Mouse (Mus musculus) 416B (cell line): ENCODE measurements at regions not wholly inside any gene's neighbourhood (a gene's known extent, or its start where the extent isn't known, plus 50 kb on each side); places are given as distances from the start of the nearest gene placed in this dataset.

Experiments used
- DNase-seq: peaks from one replicate; pipeline ENCODE4 v3.0.0; 2011; ENCODE audit warnings: low read depth

- DNase-seq, result no peak
Observed at GRCm38 (mm10) chr12:107392050-107392795, 96.2 kb upstream of the 3110018I06Rik start.

DNA sequence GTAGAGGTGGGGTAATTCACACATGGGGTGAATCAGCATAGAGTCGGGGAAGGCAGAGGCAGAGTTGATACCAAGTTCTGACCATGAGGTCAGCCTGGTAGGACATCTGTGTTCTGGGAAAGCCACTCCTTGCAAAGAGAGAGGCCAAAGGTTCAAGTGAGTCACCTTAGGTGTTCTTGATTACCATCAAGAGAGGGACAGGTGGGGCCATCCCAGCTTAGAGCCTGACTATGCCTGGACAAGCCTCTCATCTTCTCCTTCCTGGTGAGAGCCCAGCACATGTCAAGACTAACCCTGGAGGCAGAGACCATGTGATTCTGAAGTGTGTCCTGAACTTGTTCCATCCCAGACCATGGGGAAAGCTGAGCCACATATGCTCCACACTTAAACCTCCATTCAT lies 94.0 kb upstream of the 3110018I06Rik start:
- DNase-seq, result no peak

DNA sequence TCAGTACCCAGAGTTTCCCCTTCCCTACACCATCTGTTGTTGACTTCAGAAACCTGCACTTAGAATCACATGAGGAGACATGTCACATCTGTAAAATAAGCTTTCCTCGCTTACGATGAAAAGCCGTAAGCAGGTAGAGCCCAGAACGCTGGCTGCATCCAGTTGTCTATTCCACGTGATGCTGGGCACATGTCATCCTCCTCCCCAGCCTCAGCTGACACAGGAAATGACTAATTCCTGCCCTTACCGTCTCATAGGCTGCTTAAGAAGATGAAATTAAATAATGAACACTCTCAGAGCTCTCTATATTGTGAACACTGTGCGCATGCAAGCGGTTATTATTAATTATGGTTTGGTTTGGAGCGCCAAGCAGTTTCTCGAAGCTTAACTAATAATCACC lies 83.6 kb upstream of the 3110018I06Rik start:
- DNase-seq, result no peak

- DNase-seq, result no peak
Observed at GRCm38 (mm10) chr12:107423923-107424322, 64.5 kb upstream of the 3110018I06Rik start.

DNA sequence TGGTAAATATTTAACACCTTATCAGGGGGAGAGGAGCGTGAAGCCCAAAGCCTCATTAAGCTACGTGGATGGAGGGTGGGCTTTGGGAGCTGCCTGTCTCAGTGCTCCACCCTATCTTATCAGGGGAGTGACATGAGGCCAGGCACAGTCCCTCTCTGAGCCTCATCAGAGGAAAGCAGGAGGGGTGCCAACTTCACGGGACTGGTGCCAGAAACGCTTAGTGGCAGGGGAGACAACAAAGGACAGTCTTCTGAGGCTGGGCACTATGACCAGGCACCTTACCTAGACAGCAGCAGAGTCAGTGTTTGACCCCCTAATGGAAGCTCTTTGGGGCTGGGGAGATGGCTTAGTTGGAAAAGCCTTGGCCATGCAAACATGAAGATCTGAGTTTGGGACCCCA lies 49.9 kb upstream of the 3110018I06Rik start:
- no peak for DNase-seq
